Mouse (Mus musculus) frontal cortex, postnatal 10 days (tissue): Measurements from ENCODE around the gene Pde6d.
A peak's percentile ranks its signal among the peaks of the same experiment; 100 is the strongest.

Experiments
- DNase-seq, 2 experiments: peaks; one replicate each; pipeline ENCODE4 v3.0.0; 2022; ENCODE audit warnings: low spot score in 2 of 2, mixed read lengths in 1 of 2

Pde6d gene

DNA sequence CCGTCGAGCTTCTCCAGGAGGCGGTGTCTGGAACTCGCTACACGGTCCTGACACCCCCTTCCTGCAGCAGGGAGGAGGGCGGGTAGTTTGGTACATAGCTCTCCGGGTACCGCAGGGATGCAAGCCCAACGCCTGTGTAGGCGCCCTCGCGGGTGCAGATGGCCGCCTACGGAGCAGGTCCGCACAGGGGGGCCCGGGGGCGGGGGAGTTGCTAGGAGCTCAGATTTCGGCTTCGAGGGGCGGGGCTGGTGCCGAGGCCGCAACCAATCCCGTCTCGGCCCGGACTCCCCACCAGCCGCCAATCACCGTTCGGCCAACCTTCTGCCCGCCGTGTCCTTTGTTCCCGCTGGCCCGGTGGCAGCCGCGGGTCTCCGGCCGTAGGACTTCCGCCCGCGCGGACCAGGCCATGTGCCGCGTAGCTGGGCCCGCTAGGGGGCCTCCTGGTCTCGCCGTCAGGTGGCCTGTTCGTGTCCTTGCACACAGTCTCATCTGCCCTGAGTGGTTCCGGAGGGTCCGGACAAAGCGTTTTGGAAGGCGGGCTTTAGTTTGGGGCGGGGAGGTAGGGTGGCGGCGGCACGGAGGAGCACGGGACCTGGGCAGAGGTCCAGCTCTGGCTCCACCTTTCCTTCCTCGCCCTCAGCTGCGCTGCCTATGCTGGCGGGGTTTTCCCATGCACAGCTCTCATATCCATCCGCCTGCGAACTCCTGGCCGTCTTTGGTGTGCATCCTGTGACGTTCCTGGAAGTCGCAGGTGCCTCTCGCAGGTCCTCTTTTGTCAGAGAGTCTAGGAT, 78.3 kb downstream of the Pde6d start:
- peak; percentile 92 to 93 for DNase-seq

GRCm38 (mm10) chr1:86503165-86503747, 79.2 kb downstream of the Pde6d start:
- DNase-seq: no peak

- DNase-seq: no peak
These were observed 80.0 kb downstream of the Pde6d start for GRCm38 (mm10) chr1:86502221-86503048.

GRCm38 (mm10) chr1:86501559-86501958, 80.9 kb downstream of the Pde6d start:
- peak; percentile 86 to 88 for DNase-seq

DNA sequence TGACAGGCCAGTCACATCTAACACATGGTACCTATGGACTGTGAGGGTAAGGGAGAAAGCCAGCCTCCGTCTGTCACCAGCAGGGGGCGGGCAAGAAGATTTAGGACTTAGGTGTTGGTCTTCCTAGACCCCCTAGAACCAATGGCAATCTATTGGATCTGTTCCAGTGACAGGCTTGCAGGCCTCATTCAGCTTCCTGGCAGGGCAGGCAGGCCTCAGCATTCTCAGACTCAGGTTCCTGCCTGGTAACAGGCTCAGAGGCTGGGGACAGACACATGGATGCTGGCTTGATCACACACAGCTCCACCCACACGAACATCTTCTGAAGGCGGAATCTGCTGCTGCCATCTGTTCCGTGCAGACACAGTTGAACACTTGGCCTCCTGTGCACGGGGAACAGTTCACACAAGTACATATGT, 81.3 kb downstream of the Pde6d start:
- peak; percentile 61 to 69 for DNase-seq

DNA sequence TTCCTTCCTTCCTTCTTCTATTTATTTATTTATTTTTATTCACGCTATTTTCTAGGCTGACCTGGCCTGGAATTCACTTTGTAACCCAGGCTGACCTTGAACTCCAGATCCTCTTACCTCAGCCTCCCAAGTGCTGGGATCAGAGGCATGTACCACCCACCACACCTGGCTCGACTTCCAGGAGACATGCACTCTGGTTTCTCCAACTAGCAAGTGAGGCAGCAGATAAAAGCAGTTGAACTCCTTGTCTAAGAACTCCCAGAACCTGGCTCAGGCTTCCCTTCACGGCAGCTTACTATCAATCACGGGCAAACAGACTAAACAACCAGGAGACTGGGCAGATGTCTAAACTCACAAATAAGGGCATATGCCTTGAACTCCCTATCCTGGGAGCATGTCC, 81.7 kb downstream of the Pde6d start:
- DNase-seq: no peak

GRCm38 (mm10) chr1:86499903-86500302, 82.5 kb downstream of the Pde6d start:
- DNase-seq: peak in 1 of 2 experiments; percentile 62

DNA sequence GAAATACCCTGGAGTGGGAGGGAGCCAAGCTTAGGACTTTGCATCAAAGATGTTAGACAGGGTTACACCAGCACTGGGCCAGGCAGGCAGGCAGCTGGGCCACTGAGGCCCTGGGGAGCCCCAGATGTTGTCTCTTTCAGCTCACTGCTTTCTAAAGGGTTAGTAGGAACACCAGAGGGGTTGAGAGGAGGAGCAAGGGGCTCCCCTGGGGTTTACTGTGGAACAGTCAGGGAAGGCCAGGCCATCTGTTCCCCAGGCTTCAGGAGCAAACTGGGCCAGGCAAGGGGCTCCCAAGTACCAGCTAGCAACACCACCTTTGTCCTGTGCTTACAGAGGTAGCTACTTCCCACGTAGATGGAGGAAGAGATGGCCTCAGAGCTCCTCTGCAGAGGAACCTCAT, 83.8 kb downstream of the Pde6d start:
- DNase-seq: no peak

- no peak for DNase-seq
These were observed 84.4 kb downstream of the Pde6d start for GRCm38 (mm10) chr1:86497986-86498385.

DNA sequence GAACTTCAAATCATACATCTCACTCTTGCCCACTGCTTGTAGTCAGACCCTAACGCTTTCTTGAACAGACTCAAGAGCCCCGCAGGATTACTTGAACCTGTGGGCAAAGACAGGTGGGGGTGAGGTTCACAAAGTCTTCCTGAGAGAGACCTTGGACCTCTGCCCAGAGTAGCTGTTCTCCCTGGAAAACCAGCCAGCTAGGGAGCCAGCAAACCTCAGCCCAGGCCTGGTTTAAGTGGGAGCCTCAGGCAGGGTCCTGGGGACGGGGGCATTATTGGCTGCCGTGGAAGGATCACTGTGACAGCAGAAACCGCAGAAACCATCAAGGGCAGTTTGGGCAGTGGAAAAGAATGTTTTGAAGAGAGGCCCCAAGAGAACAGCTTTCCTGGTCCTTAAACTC, 85.1 kb downstream of the Pde6d start:
- DNase-seq: no peak

DNA sequence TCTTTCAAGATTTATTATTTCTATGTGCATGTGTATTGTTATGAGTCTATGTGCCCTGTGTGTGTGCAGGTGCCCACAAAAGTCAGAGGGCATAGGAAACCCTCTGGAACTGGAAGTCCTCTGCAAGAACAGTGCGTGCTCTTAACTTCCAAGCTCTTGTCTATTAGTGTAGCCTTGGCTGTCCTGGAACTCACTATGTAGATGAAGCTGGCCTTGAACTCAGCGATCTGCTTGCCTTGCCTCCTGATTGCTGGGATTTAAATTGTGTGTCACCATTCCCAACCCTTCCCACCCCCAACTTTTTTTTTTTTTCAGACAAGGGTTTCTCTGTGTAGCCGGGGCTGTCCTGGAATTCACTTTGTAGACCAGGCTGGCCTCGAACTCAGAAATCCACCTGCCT, 86.1 kb downstream of the Pde6d start:
- DNase-seq: no peak

GRCm38 (mm10) chr1:86493783-86494182, 88.6 kb downstream of the Pde6d start:
- DNase-seq: no peak
